Mouse (Mus musculus): ENCODE results near the gene Ampd3.

Ampd3 gene

DNA sequence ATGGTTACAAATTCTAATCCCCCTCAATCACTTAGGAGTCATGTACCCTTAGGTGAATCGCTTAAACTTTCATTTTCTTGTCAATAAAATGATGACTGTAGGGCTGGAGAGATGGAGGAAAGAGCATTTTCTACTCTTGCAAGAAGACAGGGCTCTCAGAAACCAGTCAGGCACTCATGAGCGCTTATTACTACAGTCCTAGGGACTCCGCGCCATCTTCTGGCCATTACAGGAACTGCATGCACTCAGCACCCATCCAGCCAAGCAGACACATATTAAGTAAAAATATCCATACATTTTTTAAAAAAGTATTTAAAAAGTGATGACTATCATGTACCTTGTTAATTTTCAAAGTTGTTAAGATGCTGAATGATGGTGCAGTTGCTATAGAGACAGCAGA lies 33.0 kb downstream of the Ampd3 start:
- DNase-seq (ENCODE audit: low spot score): peak; percentile 93

DNA sequence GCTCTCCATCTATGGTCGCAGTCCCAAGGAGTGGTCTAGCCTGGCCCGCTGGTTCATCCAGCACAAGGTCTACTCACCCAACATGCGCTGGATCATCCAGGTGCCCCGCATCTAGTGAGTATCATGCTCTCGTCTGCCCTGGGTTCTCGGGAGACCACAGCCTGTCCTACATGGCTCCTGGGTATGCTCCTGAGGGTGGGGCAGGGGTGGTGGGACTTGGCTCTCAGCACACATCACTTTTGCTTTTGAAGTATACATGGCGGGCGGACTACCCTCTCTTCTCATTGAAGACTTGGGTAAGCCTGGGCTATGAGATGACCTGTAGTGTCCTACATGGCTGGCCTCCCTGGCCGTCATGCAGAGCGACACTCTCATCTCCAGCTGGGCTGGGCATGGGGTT lies 35.1 kb downstream of the Ampd3 start:
- DNase-seq (ENCODE audit: low spot score): no peak

DNA sequence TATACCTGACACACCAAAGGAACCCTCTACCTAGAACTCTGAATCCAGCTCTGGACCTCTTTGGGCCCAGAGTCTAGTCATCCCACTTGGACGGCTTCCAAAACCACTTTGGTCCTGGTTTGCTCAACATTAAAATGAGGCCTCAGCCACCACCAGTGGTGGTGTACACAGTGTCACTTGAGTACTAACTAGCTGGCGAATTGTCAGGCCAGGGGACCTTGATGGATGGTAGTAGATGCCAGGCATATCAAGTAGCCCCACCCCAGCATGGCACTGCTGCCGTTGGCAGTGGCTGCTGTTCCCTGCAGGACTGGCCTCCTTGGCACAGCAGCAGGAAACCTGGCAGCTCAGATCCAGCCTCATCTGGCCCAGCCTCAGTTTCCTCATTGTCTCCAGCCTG lies 36.3 kb downstream of the Ampd3 start:
- DNase-seq (ENCODE audit: low spot score): no peak

DNA sequence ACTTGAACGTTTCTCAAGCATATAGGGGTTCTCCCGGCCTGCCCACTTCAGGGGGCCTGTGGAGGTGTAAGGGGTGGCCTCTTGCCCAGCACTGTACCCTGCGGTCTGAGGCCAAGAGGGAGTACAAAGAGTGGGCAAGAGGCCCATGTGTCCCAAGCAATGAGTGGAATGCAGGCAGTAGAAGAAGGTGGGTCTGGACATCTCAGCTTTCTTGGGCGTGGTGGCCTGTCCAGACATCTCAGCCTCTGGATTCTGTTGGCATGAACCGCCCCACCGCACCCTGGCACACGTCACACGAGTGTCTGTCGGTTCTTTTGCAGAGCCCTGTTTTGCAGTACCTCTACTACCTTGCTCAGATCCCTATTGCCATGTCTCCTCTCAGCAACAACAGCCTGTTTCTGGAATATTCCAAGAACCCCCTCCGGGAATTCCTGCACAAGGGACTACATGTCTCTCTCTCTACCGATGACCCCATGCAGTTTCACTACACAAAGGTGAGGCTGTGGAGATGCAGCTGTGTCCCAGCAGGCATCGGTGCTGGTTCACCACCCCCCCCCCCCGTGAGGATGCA lies 39.5 kb downstream of the Ampd3 start:
- no peak for DNase-seq (ENCODE audit: low spot score)

DNA sequence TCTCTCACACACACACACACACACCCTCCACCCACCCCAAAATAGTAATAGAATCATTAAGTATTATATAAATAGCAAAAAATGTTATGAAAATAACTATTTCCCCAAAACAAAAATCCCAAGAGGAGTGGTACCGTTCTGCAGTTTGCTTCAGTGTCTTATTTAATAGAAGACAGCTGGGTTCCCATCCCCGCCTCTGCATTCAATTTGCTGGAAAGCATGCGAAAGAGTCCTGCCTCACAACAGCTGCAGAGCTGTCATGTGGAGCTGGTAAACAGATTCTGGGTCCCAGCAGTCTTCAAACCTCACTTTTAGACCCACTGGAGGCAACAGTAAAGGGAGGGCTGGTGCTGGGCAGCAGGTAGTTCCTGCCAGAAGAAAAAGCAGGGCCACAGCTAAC lies 41.0 kb downstream of the Ampd3 start:
- no peak for DNase-seq (ENCODE audit: low spot score)

DNA sequence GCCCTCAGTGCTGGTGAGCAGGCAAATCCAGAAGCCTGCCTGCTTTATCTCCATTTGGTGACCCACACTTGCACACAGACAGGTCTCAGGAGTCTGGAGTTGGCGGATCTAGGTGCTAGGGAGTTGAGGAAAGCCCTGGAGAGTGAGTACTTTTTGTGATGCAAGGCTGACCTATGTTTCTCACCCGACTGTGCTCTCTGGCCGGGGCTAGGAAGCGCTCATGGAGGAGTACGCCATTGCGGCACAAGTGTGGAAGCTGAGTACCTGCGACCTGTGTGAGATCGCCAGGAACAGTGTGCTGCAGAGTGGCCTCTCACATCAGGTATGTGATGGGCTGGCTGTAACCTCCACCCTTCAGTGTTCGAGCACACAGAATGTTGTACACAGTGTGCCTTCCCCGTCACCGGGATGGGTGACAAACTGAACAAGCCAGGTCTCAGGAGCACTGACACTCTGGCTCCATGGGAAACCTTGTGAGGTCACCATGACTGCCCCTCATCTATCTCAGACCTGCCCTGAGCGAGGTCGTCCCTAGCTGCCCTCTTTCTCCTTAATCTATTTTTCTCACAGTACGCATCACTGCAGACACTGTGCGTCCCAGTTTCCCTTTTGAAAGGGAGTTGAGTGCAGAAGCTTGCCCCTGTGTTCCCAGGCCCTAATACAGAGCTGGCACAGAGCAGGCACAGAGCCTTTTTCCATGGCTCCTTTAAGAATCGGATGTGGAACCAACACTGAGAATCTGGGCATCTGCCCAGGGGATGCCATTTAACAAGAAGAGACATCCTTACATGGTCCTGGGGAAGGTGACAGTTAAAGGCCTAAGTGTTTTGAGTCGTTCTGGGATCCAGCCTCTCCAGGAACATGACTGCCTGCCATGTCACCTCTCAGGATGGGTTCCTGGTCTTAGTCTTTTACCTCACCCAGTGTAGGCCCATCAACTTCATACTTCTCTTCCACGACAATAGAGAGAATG lies 41.9 kb downstream of the Ampd3 start:
- no peak for DNase-seq (ENCODE audit: low spot score)

DNA sequence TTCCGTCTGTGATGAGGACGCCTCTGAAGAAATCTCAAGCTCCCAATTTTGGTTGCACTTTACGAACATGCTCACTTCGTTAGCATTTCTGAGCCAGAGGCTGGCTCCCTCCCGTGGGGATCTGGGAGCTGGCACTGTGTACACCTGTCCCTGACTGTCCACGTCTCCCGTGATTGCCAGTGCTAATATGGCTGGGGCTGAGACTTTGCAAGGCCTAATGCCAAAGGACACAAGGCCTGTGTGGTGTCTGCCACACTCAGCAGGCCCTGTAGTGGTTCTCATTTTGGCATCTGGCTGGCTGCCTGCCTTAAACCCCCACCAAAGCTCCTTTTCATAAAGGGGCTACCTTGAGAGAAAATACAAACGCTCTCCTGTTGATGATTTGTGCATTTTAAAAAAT lies 43.0 kb downstream of the Ampd3 start:
- DNase-seq (ENCODE audit: low spot score): no peak

DNA sequence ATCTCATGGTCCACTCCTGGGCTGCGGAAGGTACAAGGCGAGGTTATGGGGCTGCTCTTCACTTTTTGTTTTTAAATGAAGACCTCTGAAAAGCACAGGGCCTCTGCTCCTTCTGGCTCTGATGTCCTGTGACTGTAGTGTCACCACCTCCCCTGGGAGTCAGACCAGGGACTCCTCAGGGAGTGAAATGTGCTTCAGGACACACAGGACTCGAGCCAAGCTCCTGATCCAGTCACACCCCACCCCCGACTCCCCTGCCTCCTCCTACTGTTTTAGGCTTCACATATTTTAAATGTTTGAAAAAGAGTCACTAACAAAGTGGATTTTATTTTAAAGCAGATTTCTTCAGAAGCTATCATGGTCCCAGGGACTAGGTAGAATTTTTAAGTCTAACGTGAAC lies 43.5 kb downstream of the Ampd3 start:
- no peak for DNase-seq (ENCODE audit: low spot score)

DNA sequence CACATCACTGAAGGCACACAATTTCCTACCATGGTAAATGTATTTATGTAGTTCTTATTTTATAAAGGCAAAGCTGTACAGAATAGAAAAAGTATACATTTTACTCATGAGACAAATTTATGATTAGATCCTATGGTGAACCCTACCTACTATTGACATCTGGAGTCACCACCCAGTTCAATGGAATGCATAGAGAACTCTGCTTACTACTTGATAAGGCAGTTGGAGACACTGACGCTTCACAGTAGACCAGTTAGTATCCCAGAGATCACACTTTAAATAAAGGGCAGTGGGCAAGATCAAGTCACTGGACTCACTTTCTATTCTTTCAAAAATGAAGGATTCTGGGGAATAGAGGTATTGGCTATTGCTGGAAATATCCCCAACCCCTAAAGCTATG lies 46.0 kb downstream of the Ampd3 start:
- DNase-seq (ENCODE audit: low spot score): no peak

DNA sequence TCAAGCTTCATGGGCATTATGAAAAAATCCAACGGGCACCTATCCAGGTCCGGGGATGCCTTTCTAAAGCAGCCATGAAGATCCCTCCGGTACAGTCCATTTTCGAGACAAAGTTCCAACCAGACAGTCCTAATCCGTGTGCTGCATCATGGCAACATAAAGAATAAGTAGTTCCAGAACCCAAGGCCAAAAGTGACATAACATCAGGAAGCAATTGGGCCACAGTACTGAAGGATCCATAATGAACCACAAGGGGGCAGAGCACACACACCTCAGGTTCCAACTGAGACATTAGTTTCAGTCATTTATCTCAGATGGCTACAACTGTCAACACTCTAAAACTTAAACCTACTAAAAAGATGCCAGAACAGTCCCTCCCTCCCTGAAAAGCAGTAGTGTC lies 48.0 kb downstream of the Ampd3 start:
- DNase-seq (ENCODE audit: low spot score): peak; percentile 46

DNA sequence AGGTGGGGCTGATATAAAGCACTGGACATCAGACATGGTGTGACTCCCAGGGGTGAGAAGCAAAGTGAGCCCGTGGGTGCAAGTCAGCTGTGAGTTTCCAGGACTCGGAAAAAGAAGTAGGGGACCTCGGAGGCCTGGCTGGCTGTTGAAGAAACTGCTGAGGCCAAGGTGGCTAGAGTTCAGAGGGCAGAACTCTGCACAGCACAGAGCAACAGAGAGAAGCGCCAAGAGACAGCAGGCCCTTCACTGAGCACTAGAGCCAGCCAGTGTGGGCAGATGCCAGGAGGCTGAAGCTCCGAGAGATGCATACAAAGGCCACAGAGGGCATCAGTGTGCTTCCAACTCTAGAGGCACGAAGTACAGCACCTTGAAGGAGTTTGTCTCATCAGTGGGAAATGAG lies 50.2 kb downstream of the Ampd3 start:
- DNase-seq (ENCODE audit: low spot score): no peak

DNA sequence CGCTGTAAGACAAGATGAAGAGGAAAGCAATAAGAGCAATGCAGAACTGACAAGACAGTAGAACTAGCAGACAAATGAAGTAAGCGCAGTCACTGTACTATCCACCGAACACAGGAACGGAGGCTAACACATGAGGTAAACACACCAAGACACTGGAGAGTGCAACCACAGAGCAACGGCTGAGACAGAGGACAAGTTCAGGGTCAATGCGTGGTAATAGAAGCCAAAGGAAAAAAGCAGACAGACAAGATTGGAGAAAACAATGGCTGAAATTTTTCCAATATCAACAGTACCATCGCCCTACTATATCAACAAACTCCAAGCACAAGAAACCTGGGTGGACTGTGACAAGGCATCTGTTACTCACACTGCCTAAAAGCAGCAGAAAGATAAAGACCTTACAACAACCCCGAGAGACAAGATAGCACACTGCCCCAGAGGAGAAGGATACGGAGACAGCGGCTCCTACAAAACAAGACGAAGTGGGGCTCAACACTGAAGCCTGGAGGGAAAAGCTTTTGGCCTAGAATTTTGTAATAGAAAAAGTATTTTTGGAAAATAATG lies 50.9 kb downstream of the Ampd3 start:
- no peak for DNase-seq (ENCODE audit: low spot score)

DNA sequence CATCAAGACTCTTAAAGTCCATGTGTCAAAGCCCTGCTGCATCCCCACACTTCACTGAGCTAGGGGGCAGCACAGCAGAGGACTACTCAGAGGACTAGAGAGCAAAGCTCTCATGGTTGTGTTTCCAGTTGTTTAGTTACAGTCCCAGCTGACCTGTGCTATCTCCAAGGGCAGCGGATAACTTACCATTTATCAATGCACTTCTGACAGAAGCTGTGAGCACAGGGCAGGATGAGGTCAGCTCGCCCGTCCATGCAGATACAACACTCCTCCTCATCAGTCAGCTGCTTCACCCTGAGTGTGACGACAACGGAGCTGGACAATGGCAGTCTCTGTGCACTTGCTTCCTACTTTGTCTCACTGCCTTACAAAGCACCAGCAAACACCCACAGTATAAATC lies 53.1 kb downstream of the Ampd3 start:
- DNase-seq (ENCODE audit: low spot score): no peak

DNA sequence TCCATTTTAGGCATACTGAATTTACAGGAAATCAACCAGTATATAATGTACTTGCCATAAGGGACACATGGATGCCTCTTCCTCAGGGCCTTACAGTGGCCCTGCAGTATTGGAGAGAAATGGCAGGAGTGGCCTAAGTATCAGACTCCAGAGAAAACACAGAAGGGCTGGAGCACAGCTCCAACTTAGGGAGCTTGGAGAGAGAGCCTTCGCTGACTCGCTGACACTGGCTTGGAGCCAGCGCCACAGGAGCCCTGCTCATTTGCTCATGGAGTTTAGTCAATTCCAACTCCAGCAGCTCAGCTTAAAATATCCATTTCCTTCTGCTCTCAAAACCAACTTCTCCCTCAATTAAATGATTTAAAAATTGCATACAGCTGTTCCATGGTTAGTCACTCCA lies 53.6 kb downstream of the Ampd3 start:
- DNase-seq (ENCODE audit: low spot score): no peak

DNA sequence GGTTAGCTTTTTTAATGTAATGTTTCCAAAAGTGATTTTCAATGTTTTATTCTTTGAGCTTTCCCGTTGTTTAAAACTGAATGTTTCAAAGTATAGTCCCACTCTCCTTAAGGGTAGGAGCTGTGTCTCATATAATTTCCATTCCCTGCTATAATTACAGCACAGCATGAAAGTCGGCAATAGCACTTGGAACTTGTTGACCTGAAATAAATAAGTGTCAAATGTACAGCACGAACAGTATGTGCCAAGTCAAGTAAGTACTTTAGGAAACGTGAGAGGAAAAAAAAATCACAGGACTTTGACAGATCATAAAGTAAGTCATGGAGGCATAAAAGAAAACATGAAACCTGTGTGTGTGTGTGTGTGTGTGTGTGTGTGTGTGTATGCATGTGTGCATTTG lies 54.0 kb downstream of the Ampd3 start:
- DNase-seq (ENCODE audit: low spot score): no peak

DNA sequence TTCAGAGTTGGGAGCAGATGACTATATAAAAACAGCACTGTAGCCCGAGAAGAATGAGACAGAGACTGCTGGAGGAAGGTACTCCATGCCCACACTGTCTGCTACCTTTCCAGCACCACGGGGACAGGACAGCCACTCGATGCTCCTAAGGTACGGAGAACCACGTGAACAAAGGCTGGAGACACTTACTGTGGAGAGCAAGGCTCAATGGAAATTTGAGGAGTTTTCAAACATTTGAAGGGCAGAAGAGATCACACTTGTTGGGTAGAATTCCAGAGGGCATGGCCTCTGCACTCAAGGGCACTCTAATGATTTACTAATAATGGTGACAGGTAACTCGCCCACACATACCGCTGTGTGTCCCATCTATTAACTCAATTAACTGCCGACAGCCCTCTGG lies 55.1 kb downstream of the Ampd3 start:
- no peak for DNase-seq (ENCODE audit: low spot score)

DNA sequence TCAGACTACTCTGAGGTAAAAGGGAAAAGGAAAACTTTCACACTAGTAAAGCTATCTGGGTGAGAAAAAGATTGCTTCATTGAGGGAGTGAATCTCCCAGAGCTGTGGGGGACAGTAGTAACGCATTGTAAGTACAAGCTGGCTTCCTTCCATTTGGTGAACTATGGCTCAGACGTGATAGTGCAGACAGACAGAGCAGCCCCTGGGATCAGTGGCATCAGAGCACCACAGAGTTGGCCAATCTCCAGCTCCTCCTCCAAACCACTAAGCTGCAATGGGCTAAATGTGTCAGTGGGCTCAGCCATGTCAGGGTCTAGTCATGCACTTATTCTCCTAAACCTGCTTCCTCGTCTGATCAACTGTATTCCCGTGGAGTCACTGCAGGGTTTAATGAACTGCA lies 55.6 kb downstream of the Ampd3 start:
- no peak for DNase-seq (ENCODE audit: low spot score)

DNA sequence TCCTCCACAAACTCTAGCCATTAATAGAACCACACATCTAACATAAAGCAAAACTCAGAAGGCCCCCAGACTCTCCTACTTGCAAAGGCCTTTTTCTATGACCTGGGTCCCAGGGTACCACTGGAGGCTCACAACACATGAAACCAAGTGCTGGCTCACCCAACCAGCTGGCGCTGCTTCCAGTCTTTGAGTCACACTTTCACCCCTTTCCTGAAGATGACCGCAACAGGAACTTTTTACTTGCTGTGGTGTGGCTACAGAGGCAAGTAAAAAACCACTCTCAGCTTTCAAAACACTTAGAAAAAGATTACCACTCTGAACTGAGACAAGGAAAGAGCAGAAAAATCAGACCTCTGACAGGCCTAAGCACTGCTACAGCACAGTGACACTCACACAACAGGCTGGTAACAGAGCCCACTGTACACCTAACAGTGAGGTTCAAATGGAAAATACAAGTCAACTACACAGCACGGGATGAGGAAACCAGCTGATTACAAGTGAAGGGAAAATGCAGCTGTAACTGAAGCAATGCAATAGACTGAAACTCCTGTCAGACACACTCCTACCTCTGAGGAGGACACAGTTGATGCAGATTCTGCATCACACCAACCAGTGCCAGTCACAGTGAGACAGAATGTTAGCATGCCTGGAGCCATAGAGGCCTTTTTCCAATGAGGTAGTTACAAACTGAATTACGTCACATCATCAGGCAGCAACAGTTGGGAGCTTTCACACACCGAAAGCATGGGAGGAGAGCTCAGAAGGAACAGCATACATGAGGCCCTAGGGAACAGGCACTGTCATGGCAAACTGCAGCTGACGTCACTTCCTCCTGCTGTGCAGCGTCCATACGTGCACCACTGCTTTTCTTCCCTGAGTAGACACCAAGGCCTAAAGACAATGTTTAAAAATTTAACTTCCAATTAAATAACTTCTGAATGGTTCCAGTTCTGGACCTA lies 56.3 kb downstream of the Ampd3 start:
- no peak for DNase-seq (ENCODE audit: low spot score)

DNA sequence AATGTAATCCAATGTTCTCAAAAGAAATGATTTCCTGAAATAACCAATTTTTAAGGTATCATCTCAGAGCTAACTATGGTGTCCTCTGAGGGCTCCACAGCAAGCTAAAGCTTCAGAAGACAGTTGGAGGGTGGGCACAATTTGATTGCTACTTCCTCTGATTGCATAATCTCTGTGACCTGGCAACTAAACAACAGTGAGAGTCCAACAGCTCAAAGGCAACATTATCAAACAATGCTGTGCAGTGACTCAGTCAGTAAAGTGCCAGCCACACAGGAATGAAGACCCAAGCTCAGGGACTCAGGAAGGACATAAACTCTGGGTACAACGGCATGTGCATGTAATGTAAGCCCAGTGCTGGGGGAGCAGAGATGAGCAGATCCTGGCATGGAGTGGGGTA lies 65.0 kb downstream of the Ampd3 start:
- no peak for DNase-seq (ENCODE audit: low spot score)

DNA sequence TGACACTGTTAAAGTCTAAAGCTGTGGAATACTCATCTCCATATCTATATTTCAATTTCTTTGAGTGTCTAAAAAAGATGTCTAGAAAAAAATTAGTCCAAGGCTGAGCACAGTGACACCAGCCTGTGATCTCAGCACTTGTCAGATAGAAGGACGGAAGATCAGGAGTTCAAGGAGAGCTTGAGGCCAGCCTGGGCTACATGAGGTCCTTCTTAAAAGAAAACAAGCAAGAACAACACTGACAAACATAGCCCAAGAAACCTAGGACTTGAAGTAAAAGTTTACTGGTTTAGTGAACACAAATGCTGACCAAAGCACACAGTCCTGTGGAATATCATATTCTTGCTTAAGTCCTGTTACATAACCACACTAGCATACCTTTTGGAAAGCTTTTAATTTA lies 66.0 kb downstream of the Ampd3 start:
- no peak for DNase-seq (ENCODE audit: low spot score)

DNA sequence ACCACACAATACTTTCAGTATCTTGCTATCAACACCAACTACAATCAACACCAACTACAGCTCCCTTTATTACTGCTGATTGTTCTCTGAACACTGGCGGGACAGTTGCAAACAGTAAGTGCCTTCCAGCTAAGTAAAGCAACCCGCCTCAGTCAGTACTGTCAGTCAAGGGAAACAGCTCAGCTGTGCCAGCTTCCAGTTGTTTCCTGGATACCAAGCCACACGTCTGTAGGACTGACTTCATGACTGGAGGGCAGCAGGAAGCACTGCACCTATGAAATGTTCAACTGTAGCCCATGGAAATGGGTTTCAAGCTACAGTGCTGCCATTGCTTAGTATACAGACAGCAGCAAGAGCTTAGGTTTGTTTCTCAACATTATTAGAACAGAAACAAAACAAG lies 66.5 kb downstream of the Ampd3 start:
- no peak for DNase-seq (ENCODE audit: low spot score)

DNA sequence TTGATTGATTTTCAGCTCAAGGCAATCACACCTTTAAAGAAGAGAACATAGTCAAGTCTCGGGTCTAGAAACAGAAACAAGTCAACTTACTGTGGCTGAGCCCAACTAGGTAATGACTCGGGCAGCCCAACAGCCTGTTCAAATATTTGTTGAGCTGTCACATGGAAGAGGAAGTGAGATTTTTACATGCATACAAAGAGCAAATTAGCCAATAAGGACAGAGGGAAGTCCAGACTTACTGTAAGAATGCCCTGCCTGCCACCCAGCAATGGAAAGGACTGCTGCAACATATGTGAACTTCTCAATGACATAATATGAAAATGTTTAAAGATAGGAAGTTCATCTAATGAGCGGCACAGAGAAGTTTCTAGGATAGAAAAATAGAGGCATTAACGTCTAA lies 72.3 kb downstream of the Ampd3 start:
- DNase-seq (ENCODE audit: low spot score): no peak

Data from layer of hippocampus, adult 9-10 months (tissue).